ENCODE assay signal across 26 mouse cellular contexts in the genomic region with DNA sequence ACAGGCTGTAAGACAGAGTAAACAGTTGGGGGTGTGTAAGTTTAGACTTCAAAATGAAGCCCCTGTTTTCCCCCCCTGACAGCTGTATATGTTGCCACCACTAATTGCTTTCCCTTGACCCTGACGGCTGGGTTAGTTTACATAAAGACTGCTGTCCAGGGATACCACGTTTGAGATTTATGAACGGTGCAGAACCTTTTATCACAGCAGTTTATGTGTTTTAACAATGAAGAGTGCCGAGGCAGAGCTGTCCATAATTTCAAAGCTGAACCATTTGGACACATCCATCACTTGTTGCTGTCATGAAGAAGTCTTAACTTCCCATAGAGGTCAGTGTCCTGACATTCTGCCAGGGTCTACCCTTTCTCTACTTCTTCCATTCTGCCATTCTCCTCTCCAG.
"Had no signal": no experiment of that assay in that cellular context is flagged by ENCODE, and none has a peak within 500 bp of the region (broad histone marks: within the 10 kb centered on the region; RNA-seq: fewer than 3 reads in every experiment).

No protein-coding gene starts in this region.

- H3K9ac ChIP-seq: limb, embryonic 12.5 days; limb, embryonic 15.5 days; liver, embryonic 12.5 days; liver, embryonic 15.5 days; neural tube, embryonic 12.5 days; neural tube, embryonic 15.5 days had no signal

- H3K36me3 ChIP-seq: limb, embryonic 15.5 days; liver, embryonic 12.5 days; liver, embryonic 15.5 days; neural tube, embryonic 12.5 days; neural tube, embryonic 15.5 days had no signal

- H3K27me3 ChIP-seq: limb, embryonic 12.5 days; limb, embryonic 15.5 days; liver, embryonic 12.5 days; liver, embryonic 15.5 days; neural tube, embryonic 12.5 days; neural tube, embryonic 15.5 days had no signal

- H3K27ac ChIP-seq: layer of hippocampus, adult 2 months; left cerebral cortex, adult 2 months; limb, embryonic 12.5 days; limb, embryonic 15.5 days; liver, embryonic 12.5 days; liver, embryonic 15.5 days; macrophage; midbrain, embryonic 10.5 days; neural tube, embryonic 12.5 days; neural tube, embryonic 15.5 days; stomach, postnatal 0 days had no signal

- ATAC-seq: inflammation-experienced regulatory T-cells, adult 6 months; intestine, embryonic 16.5 days; liver, embryonic 12.5 days had no signal

- H3K4me1 ChIP-seq: limb, embryonic 12.5 days; liver, embryonic 15.5 days had no signal

- DNase-seq: kidney, adult 18-20 months; kidney, adult 9 months; kidney, postnatal 14 days; layer of hippocampus, adult 9-11 months; layer of hippocampus, postnatal 36 days; lung, adult 18-20 months; midbrain, embryonic 14.5 days; right cerebral cortex, adult 18-20 months; right cerebral cortex, postnatal 14 days; right cerebral cortex, postnatal 4 days; thymus, adult 2 months; thymus, postnatal 14 days; thymus, postnatal 4 days had no signal

- H3K4me3 ChIP-seq: layer of hippocampus, adult 2 months; left cerebral cortex, adult 2 months; limb, embryonic 12.5 days; limb, embryonic 15.5 days; liver, embryonic 12.5 days; liver, embryonic 15.5 days; midbrain, embryonic 10.5 days; neural tube, embryonic 12.5 days; neural tube, embryonic 15.5 days had no signal

- H3K4me2 ChIP-seq: limb, embryonic 12.5 days; limb, embryonic 15.5 days; liver, embryonic 12.5 days; liver, embryonic 15.5 days; neural tube, embryonic 12.5 days; neural tube, embryonic 15.5 days had no signal

- H3K9me3 ChIP-seq: limb, embryonic 12.5 days; limb, embryonic 15.5 days; liver, embryonic 12.5 days; liver, embryonic 15.5 days; midbrain, embryonic 10.5 days; neural tube, embryonic 12.5 days; neural tube, embryonic 15.5 days had no signal
